Mouse (Mus musculus) thymus, adult 2 months (tissue): ENCODE measurements around the gene Fes. TPM values are rescaled to one million over a fixed set of nuclear protein-coding genes. Genes with fewer than 3 reads are reported as not detected.
A peak's percentile ranks its signal among the peaks of the same experiment; 100 is the strongest.

ENCODE experiments used
- DNase-seq: peaks from one replicate; pipeline ENCODE4 v3.0.0; 2021
- H3K27ac ChIP-seq: fragments of 200-500 bp; 2 replicates; pipeline ENCODE4 v1.5.1; 2012; ENCODE audit warnings: low read length, control low read depth; ENCODE audit not compliant: control insufficient read depth, insufficient read depth
- H3K27me3 ChIP-seq: fragments of 200-500 bp; 2 replicates; pipeline ENCODE4 v1.6.1; 2012; ENCODE audit warnings: mild to moderate bottlenecking, low read length, moderate library complexity, mixed read lengths; ENCODE audit not compliant: control insufficient read depth, insufficient read depth
- H3K36me3 ChIP-seq: fragments of 200-500 bp; 2 replicates; pipeline ENCODE4 v1.6.1; 2012; ENCODE audit warnings: mild to moderate bottlenecking, low read length, moderate library complexity; ENCODE audit not compliant: control insufficient read depth, insufficient read depth
- H3K4me1 ChIP-seq: fragments of 200-500 bp; replicated peaks from 2 replicates; pipeline ENCODE4 v1.6.1; 2012; ENCODE audit warnings: low read length; ENCODE audit not compliant: control insufficient read depth, insufficient read depth
- H3K4me3 ChIP-seq: fragments of 200-500 bp; 2 replicates; pipeline ENCODE4 v1.5.1; 2012; ENCODE audit warnings: mild to moderate bottlenecking, low read length, control low read depth, moderate library complexity; ENCODE audit not compliant: control insufficient read depth, insufficient read depth
- CTCF ChIP-seq: fragments of 200-500 bp; IDR thresholded peaks from 2 replicates; pipeline ENCODE4 v1.5.1; 2012; ENCODE audit warnings: mild to moderate bottlenecking, control low read depth, low read length, moderate library complexity, borderline replicate concordance; ENCODE audit not compliant: control insufficient read depth, poor library complexity, insufficient read depth; ENCODE audit errors: extremely low read depth
- POLR2A ChIP-seq: fragments of 200-500 bp; IDR thresholded peaks from 2 replicates; pipeline ENCODE4 v1.6.1; 2012; ENCODE audit warnings: mild to moderate bottlenecking, low read length, control low read depth, moderate library complexity; ENCODE audit not compliant: control insufficient read depth, poor library complexity, insufficient read depth; ENCODE audit errors: extremely low read depth
- WGBS: fragments of 180-500 bp; shearing (Covaris S2); methylation state at CpG from one replicate; pipeline ENCODE4 v1.1.7; 2018; 5-methylcytosine and 5-hydroxymethylcytosine counted together
- polyA plus RNA-seq: library from polyadenylated mRNA; depleted of rRNA; stranded (reverse); fragments of >200 nt; gene quantifications from 2 replicates; pipeline ENCODE4 v1.2.3, GENCODE M21; 2012

Gene Fes
- polyA plus RNA-seq, 1 experiment = 27.3 TPM

GRCm38 (mm10) chr7:80352920-80353319 lies 34.8 kb downstream of the Fes start:
- H3K4me3 ChIP-seq = no peak overlapping the region
- H3K27ac ChIP-seq = no peak overlapping the region
- TF ChIP-seq CTCF (no peak), POLR2A (no peak)
- H3K4me1 ChIP-seq = no peaks in the 10 kb centered on the region
- peaks cover 28% of the 10 kb centered on the region for H3K36me3 ChIP-seq
- no peaks in the 10 kb centered on the region for H3K27me3 ChIP-seq
- WGBS = 97% methylated on average over 8 of the region's 8 CpGs
- no peak for DNase-seq

GRCm38 (mm10) chr7:80350808-80351207 lies 36.9 kb downstream of the Fes start:
- Histone ChIP-seq H3K27me3 (no peaks in the 10 kb centered on the region), H3K4me3 (no peak overlapping the region), H3K36me3 (peaks cover 26% of the 10 kb centered on the region), H3K4me1 (no peaks in the 10 kb centered on the region), H3K27ac (no peak overlapping the region)
- no peak for DNase-seq
- no peak for TF ChIP-seq POLR2A
- TF ChIP-seq CTCF = no peak
- 95% methylated on average over 2 of the region's 2 CpGs for WGBS

- WGBS = 92% methylated on average over 13 of the region's 13 CpGs
- no peak for DNase-seq
- H3K4me3 ChIP-seq = no peak overlapping the region
- H3K27ac ChIP-seq = no peak overlapping the region
- no peaks in the 10 kb centered on the region for H3K27me3 ChIP-seq
- H3K4me1 ChIP-seq = peaks cover 5% of the 10 kb centered on the region; the same call in 1 of the 2 replicates
- TF ChIP-seq POLR2A (no peak), CTCF (no peak)
- peaks cover 18% of the 10 kb centered on the region for H3K36me3 ChIP-seq
Observed at GRCm38 (mm10) chr7:80347670-80348586, 39.8 kb downstream of the Fes start.

- H3K27me3 ChIP-seq = no peaks in the 10 kb centered on the region
- peaks cover 5% of the 10 kb centered on the region; the same call in 1 of the 2 replicates for H3K4me1 ChIP-seq
- H3K27ac ChIP-seq = no peak overlapping the region
- peaks cover 17% of the 10 kb centered on the region for H3K36me3 ChIP-seq
- TF ChIP-seq POLR2A (no peak), CTCF (no peak)
- no peak for DNase-seq
- H3K4me3 ChIP-seq = no peak overlapping the region
- 94% methylated on average over 5 of the region's 5 CpGs for WGBS
Observed at GRCm38 (mm10) chr7:80346830-80347229, 40.9 kb downstream of the Fes start.

- no peak for DNase-seq
- Histone ChIP-seq H3K36me3 (peaks cover 12% of the 10 kb centered on the region), H3K27ac (no peak overlapping the region), H3K4me3 (no peak overlapping the region), H3K27me3 (no peaks in the 10 kb centered on the region), H3K4me1 (peaks cover 6% of the 10 kb centered on the region)
- 96% methylated on average over 9 of the region's 9 CpGs for WGBS
- TF ChIP-seq POLR2A (no peak), CTCF (no peak)
Observed at GRCm38 (mm10) chr7:80346173-80346572, 41.6 kb downstream of the Fes start.

- peaks cover 19% of the 10 kb centered on the region for H3K4me1 ChIP-seq
- H3K4me3 ChIP-seq = peak overlapping the region; percentile 52
- H3K27me3 ChIP-seq = no peaks in the 10 kb centered on the region
- WGBS = 26% methylated on average over 19 of the region's 19 CpGs
- no peaks in the 10 kb centered on the region for H3K36me3 ChIP-seq
- no peak for DNase-seq
- no peak overlapping the region for H3K27ac ChIP-seq
- no peak for TF ChIP-seq POLR2A
- 0 out of 2 replicates have a peak, but pooled peaks have one; percentile 4 for TF ChIP-seq CTCF
Observed at GRCm38 (mm10) chr7:80343270-80344018, 44.3 kb downstream of the Fes start.
